Mouse (Mus musculus) lung, postnatal 10 days (tissue): ENCODE measurements around the gene Fhad1.

Experiments
- DNase-seq: peaks from one replicate; pipeline ENCODE4 v3.0.0; 2021

Fhad1 gene

GRCm38 (mm10) chr4:141964575-141964974, 50.3 kb downstream of the Fhad1 start:
- DNase-seq: peak; percentile 66

- DNase-seq: no peak
Measured at GRCm38 (mm10) chr4:141963907-141964306, 51.0 kb downstream of the Fhad1 start.

GRCm38 (mm10) chr4:141962811-141963685, 51.8 kb downstream of the Fhad1 start:
- DNase-seq: peak; percentile 71

- DNase-seq: no peak
Measured at GRCm38 (mm10) chr4:141960037-141960436, 54.8 kb downstream of the Fhad1 start.

GRCm38 (mm10) chr4:141959615-141960014, 55.3 kb downstream of the Fhad1 start:
- no peak for DNase-seq

GRCm38 (mm10) chr4:141958614-141959375, 56.1 kb downstream of the Fhad1 start:
- DNase-seq: peak; percentile 61

GRCm38 (mm10) chr4:141958188-141958587, 56.7 kb downstream of the Fhad1 start:
- peak; percentile 93 for DNase-seq

- DNase-seq: peak; percentile 47
Measured at GRCm38 (mm10) chr4:141957740-141958139, 57.1 kb downstream of the Fhad1 start.

GRCm38 (mm10) chr4:141956931-141957330, 58.0 kb downstream of the Fhad1 start:
- no peak for DNase-seq

- no peak for DNase-seq
Measured at GRCm38 (mm10) chr4:141954770-141955720, 59.8 kb downstream of the Fhad1 start.

GRCm38 (mm10) chr4:141953859-141954258, 61.0 kb downstream of the Fhad1 start:
- DNase-seq: no peak

GRCm38 (mm10) chr4:141953291-141953690, 61.6 kb downstream of the Fhad1 start:
- DNase-seq: no peak

GRCm38 (mm10) chr4:141952824-141953223, 62.1 kb downstream of the Fhad1 start:
- DNase-seq: no peak

- peak; percentile 81 for DNase-seq
Measured at GRCm38 (mm10) chr4:141952114-141952513, 62.8 kb downstream of the Fhad1 start.

- peak; percentile 51 for DNase-seq
Measured at GRCm38 (mm10) chr4:141949436-141949835, 65.4 kb downstream of the Fhad1 start.

GRCm38 (mm10) chr4:141948822-141949221, 66.1 kb downstream of the Fhad1 start:
- DNase-seq: no peak

- no peak for DNase-seq
Measured at GRCm38 (mm10) chr4:141942403-141942802, 72.5 kb downstream of the Fhad1 start.

- no peak for DNase-seq
Measured at GRCm38 (mm10) chr4:141941289-141941688, 73.6 kb downstream of the Fhad1 start.

- DNase-seq: no peak
Measured at GRCm38 (mm10) chr4:141938535-141938934, 76.3 kb downstream of the Fhad1 start.

- no peak for DNase-seq
Measured at GRCm38 (mm10) chr4:141932785-141933574, 81.9 kb downstream of the Fhad1 start.

GRCm38 (mm10) chr4:141931526-141931925, 83.4 kb downstream of the Fhad1 start:
- no peak for DNase-seq

GRCm38 (mm10) chr4:141930001-141930400, 84.9 kb downstream of the Fhad1 start:
- no peak for DNase-seq
